Mouse (Mus musculus) embryonic facial prominence, embryonic 12.5 days (tissue): ENCODE measurements around the gene Slc22a3. TPM values are rescaled to one million over a fixed set of nuclear protein-coding genes. Genes with fewer than 3 reads are reported as not detected.

Experiments
- ATAC-seq: fragments of 200-750 bp; cut with Nextera tagmentation; 2 replicates; pipeline ENCODE4 v1.8.0; 2017; ENCODE audit not compliant: insufficient number of reproducible peaks, insufficient read depth, low FRiP score, low TSS enrichment
- H3K27ac ChIP-seq: fragments of 300-500 bp; sonication (generic); 2 replicates; pipeline ENCODE4 v1.5.1; 2016; ENCODE audit warnings: mild to moderate bottlenecking
- H3K27me3 ChIP-seq: fragments of 300-500 bp; sonication (generic); 2 replicates; pipeline ENCODE4 v1.6.1; 2016; ENCODE audit warnings: mild to moderate bottlenecking, moderate library complexity
- H3K36me3 ChIP-seq: fragments of 300-500 bp; sonication (generic); 2 replicates; pipeline ENCODE4 v1.6.1; 2016; ENCODE audit warnings: mild to moderate bottlenecking
- H3K4me1 ChIP-seq: fragments of 300-500 bp; sonication (generic); 2 replicates; pipeline ENCODE4 v1.6.1; 2016
- H3K4me2 ChIP-seq: fragments of 300-500 bp; sonication (generic); replicated peaks from 2 replicates; pipeline ENCODE4 v1.6.1; 2016; ENCODE audit warnings: mild to moderate bottlenecking, moderate library complexity
- H3K4me3 ChIP-seq: fragments of 300-500 bp; sonication (generic); 2 replicates; pipeline ENCODE4 v1.5.1; 2016; ENCODE audit warnings: mild to moderate bottlenecking
- H3K9ac ChIP-seq: fragments of 300-500 bp; sonication (generic); 2 replicates; pipeline ENCODE4 v1.6.1; 2016; ENCODE audit warnings: mild to moderate bottlenecking, moderate library complexity
- H3K9me3 ChIP-seq: fragments of 300-500 bp; sonication (generic); 2 replicates; pipeline ENCODE4 v1.6.1; 2016; ENCODE audit warnings: mild to moderate bottlenecking, moderate library complexity
- WGBS: fragments of 180-500 bp; shearing (Covaris S2); methylation state at CpG from one replicate; pipeline ENCODE4 v1.1.7; 2016; 5-methylcytosine and 5-hydroxymethylcytosine counted together
- polyA plus RNA-seq: library from polyadenylated mRNA; unstranded; fragments of >200 nt; fragmentation: Nextera tagmentation; extraction: Ambion mirVana; gene quantifications from 2 replicates; pipeline ENCODE4 v1.2.1, GENCODE M21; 2016

Slc22a3 gene
- polyA plus RNA-seq, 1 experiment from 2014 or later = 0.26 TPM

GRCm38 (mm10) chr17:12369393-12369792, 138.1 kb downstream of the Slc22a3 start:
- WGBS = 66% methylated on average over 5 of the region's 5 CpGs

More at GRCm38 (mm10) chr17:12369393-12369792, 138.1 kb downstream of the Slc22a3 start:
- Histone ChIP-seq H3K9ac (no peak overlapping the region), H3K27me3 (no peaks in the 10 kb centered on the region), H3K9me3 (no peaks in the 10 kb centered on the region), H3K27ac (no peak overlapping the region), H3K36me3 (no peaks in the 10 kb centered on the region), H3K4me2 (no peak overlapping the region), H3K4me1 (peaks cover 5% of the 10 kb centered on the region), H3K4me3 (no peak overlapping the region)
- ATAC-seq = no peak

Other genes starting within 250 kb of the Slc22a3 start
- 58.2 and 60.5 TPM in 2 replicates for gene Map3k4, start 188.9 kb downstream of the Slc22a3 start, polyA plus RNA-seq
- gene Plg, start 129.1 kb downstream of the Slc22a3 start, polyA plus RNA-seq = 0.08 and 0.10 TPM in 2 replicates
- gene Slc22a2, start 76.4 kb upstream of the Slc22a3 start, polyA plus RNA-seq = 0.13 TPM in 1 of 2 replicates, not detected in the other
- gene Slc22a1, start 168.1 kb upstream of the Slc22a3 start, polyA plus RNA-seq = 0.08 and 0.42 TPM in 2 replicates